Comparison of ENCODE assay signal across 8 mouse cellular contexts in genomic region chr10:62578338-62579100, GRCm38 (mm10). TPM values are rescaled to one million over a fixed set of nuclear protein-coding genes. Genes with fewer than 3 reads are reported as not detected.
DNase-seq lines count a peak whose midpoint lies in the region; ATAC-seq and TF ChIP-seq lines count a peak whose summit lies in the region.

Kif1bp (minus strand) TSS chr10:62578457.

- H3K4me3 ChIP-seq in bone marrow, adult 2 months (replicated peaks; ENCODE audit: control insufficient read depth, low read depth, low read length) = peak within 1 kb of the TSS; percentile 83
- peak within 1 kb of the TSS; percentile 94 for H3K4me3 ChIP-seq in embryonic facial prominence, embryonic 15.5 days (replicated peaks)
- H3K4me3 ChIP-seq in limb, embryonic 14.5 days (replicated peaks; ENCODE audit: low read length) = peak within 1 kb of the TSS; percentile 86
- peak within 1 kb of the TSS; percentile 92 for H3K4me3 ChIP-seq in midbrain, postnatal 0 days (ENCODE audit: low read depth, low read length)

- peaks cover 48% of the 10 kb centered on the region for H3K36me3 ChIP-seq in embryonic facial prominence, embryonic 15.5 days
- H3K36me3 ChIP-seq in limb, embryonic 14.5 days (ENCODE audit: control insufficient read depth, insufficient read depth, low read length) = peaks cover 54% of the 10 kb centered on the region
- H3K36me3 ChIP-seq in midbrain, postnatal 0 days (ENCODE audit: insufficient read depth, low read length) = peaks cover 43% of the 10 kb centered on the region

- no peaks in the 10 kb centered on the region for H3K9me3 ChIP-seq in embryonic facial prominence, embryonic 15.5 days (replicated peaks)
- no peaks in the 10 kb centered on the region for H3K9me3 ChIP-seq in limb, embryonic 14.5 days (ENCODE audit: control insufficient read depth, low read length)
- no peaks in the 10 kb centered on the region for H3K9me3 ChIP-seq in midbrain, postnatal 0 days (ENCODE audit: low read length)

- TF ChIP-seq POLR2A in bone marrow, adult 2 months (IDR thresholded peaks at IDR 0.05; ENCODE audit: borderline replicate concordance, control insufficient read depth, low read depth, low read length) = peak; percentile 88
- 0 out of 2 replicates have a peak, but pooled peaks have one; percentile 69 for TF ChIP-seq POLR2A in limb, embryonic 14.5 days (IDR thresholded peaks at IDR 0.05; ENCODE audit: borderline replicate concordance, extremely low read depth, insufficient read depth, insufficient read length)

- peak within 1 kb of the TSS; percentile 76 for H3K9ac ChIP-seq in embryonic facial prominence, embryonic 15.5 days
- peak within 1 kb of the TSS; percentile 82 for H3K9ac ChIP-seq in limb, embryonic 14.5 days (ENCODE audit: low read depth, low read length, severe bottlenecking)
- peak within 1 kb of the TSS; percentile 84 for H3K9ac ChIP-seq in midbrain, postnatal 0 days (replicated peaks; ENCODE audit: low read length, poor library complexity, severe bottlenecking)

- peak; percentile 99 for ATAC-seq in embryonic facial prominence, embryonic 15.5 days (ENCODE audit: insufficient number of reproducible peaks, low FRiP score, low TSS enrichment, low read depth)
- ATAC-seq in limb, embryonic 14.5 days (ENCODE audit: low FRiP score, low read depth) = peak; percentile 100
- ATAC-seq in midbrain, postnatal 0 days (ENCODE audit: low FRiP score) = peak; percentile 99

- peak within 1 kb of the TSS; percentile 75 for H3K27ac ChIP-seq in bone marrow, adult 2 months (ENCODE audit: control insufficient read depth, insufficient read depth, low read depth, low read length, poor library complexity)
- H3K27ac ChIP-seq in embryonic facial prominence, embryonic 15.5 days (replicated peaks) = peak within 1 kb of the TSS; percentile 83
- H3K27ac ChIP-seq in limb, embryonic 14.5 days (replicated peaks; ENCODE audit: low read depth, low read length) = peak within 1 kb of the TSS; percentile 79
- peak within 1 kb of the TSS; percentile 84 for H3K27ac ChIP-seq in midbrain, postnatal 0 days (ENCODE audit: low read depth, low read length)

- peak; percentile 99 for DNase-seq in 416B (ENCODE audit: low read depth)
- peak; percentile 98 for DNase-seq in heart, adult 8-10 months (ENCODE audit: low spot score)
- DNase-seq in kidney, adult 9 months = peak; percentile 98
- DNase-seq in limb, embryonic 14.5 days (ENCODE audit: low spot score) = peak; percentile 99
- DNase-seq in midbrain, postnatal 0 days (ENCODE audit: low spot score) = peak; percentile 99
- peak; percentile 89 to 93 for DNase-seq in spleen, postnatal 14 days (ENCODE audit: low spot score in 2 of 2)

- no peaks in the 10 kb centered on the region; the same call in 1 of the 2 replicates for H3K4me1 ChIP-seq in bone marrow, adult 2 months (ENCODE audit: control insufficient read depth, insufficient read depth, low read length)
- H3K4me1 ChIP-seq in embryonic facial prominence, embryonic 15.5 days = peaks cover 14% of the 10 kb centered on the region
- H3K4me1 ChIP-seq in limb, embryonic 14.5 days (ENCODE audit: control insufficient read depth, insufficient read depth, low read length) = peaks cover 7% of the 10 kb centered on the region
- H3K4me1 ChIP-seq in midbrain, postnatal 0 days (ENCODE audit: insufficient read depth, low read length) = no peaks in the 10 kb centered on the region; the same call in 1 of the 2 replicates

- TF ChIP-seq CTCF in bone marrow, adult 2 months (IDR thresholded peaks at IDR 0.05; ENCODE audit: control insufficient read depth, insufficient read depth, low read length) = no peak
- TF ChIP-seq CTCF in midbrain, postnatal 0 days (IDR thresholded peaks at IDR 0.05) = no peak

- peak within 1 kb of the TSS; percentile 85 for H3K4me2 ChIP-seq in embryonic facial prominence, embryonic 15.5 days (replicated peaks)
- peak within 1 kb of the TSS; percentile 82 for H3K4me2 ChIP-seq in limb, embryonic 14.5 days (replicated peaks; ENCODE audit: low read depth, low read length, severe bottlenecking)
- peak within 1 kb of the TSS; percentile 78 for H3K4me2 ChIP-seq in midbrain, postnatal 0 days (ENCODE audit: low read depth, low read length, poor library complexity, severe bottlenecking)

- 6% methylated on average over 33 of the region's 33 CpGs for WGBS in bone marrow, adult 2 months
- WGBS in embryonic facial prominence, embryonic 15.5 days = 4% methylated on average over 33 of the region's 33 CpGs
- WGBS in limb, embryonic 14.5 days = 5% methylated on average over 33 of the region's 33 CpGs
- 6% methylated on average over 33 of the region's 33 CpGs for WGBS in midbrain, postnatal 0 days

- H3K27me3 ChIP-seq in embryonic facial prominence, embryonic 15.5 days = no peaks in the 10 kb centered on the region
- no peaks in the 10 kb centered on the region for H3K27me3 ChIP-seq in limb, embryonic 14.5 days (ENCODE audit: control insufficient read depth, insufficient read depth, low read length)
- H3K27me3 ChIP-seq in midbrain, postnatal 0 days (ENCODE audit: insufficient read depth, low read length) = no peaks in the 10 kb centered on the region

RNA-seq across cellular contexts. Expression of gene Kif1bp, which starts in this region (rescaled TPM):
- 6.1 TPM in 2 replicates for polyA plus RNA-seq in bone marrow, adult 2 months (2011; ENCODE audit: insufficient read depth, insufficient read length, low replicate concordance, missing spikeins)
- polyA plus RNA-seq in embryonic facial prominence, embryonic 15.5 days (2015; fragmentation: Nextera tagmentation; extraction: Ambion mirVana) = 41.7 and 43.0 TPM in 2 replicates
- 10 to 100 TPM; 43.5 to 46.8 (median 44.8) TPM for total RNA-seq in heart, adult 8-10 months (2022)
- 35.1 and 36.1 TPM in 2 replicates for polyA plus RNA-seq in limb, embryonic 14.5 days (2012; rRNA removed)
- 44.6 and 46.1 TPM in 2 replicates for polyA plus RNA-seq in limb, embryonic 14.5 days (2014; fragmentation: Nextera tagmentation; extraction: Ambion mirVana)
- 70.5 and 84.2 TPM in 2 replicates for total RNA-seq in midbrain, postnatal 0 days (2014; rRNA removed)
- polyA plus RNA-seq in midbrain, postnatal 0 days (2015; fragmentation: Nextera tagmentation; extraction: Ambion mirVana) = 69.2 and 73.4 TPM in 2 replicates

Comparison
In these comparisons a context has a peak if more than half of its experiments do, and no peak if none do; other contexts are left out.
1. Peak in every context shown above with its lines: DNase-seq, ATAC-seq, H3K4me3 ChIP-seq and H3K27ac ChIP-seq.